Mouse (Mus musculus): ENCODE results near the gene Kmt2e. TPM values are rescaled to one million over a fixed set of nuclear protein-coding genes. Genes with fewer than 3 reads are reported as not detected.

The Kmt2e gene
- polyA plus RNA-seq, 1 experiment from 2014 or later: 56.3 TPM

- POLR2A ChIA-PET: interaction anchor here (0.6 kb wide), 1 partner anchor 17 kb away, joined by 6 read pairs; no protein-coding TSS in a partner anchor
- no peaks in the 10 kb centered on the region for H3K27me3 ChIP-seq
- ATAC-seq: no peak
- in situ Hi-C loops (cut with MboI; ENCODE audit: low pct_unique_long_range_greater_than_20kb): no loop called here
- DNase-seq (ENCODE audit: low read depth, low spot score): no peak
- CTCF ChIA-PET: interaction anchor here (1.2 to 3.3 kb wide), 7 partner anchors 8 to 166 kb away, joined by 3 to 13 read pairs (median 5); no protein-coding TSS in a partner anchor
- no peak for TF ChIP-seq CTCF (IDR thresholded peaks at IDR 0.05)
These were observed 71.3 kb downstream of the Kmt2e start for GRCm38 (mm10) chr5:23505578-23505977.

- ATAC-seq (no peak), DNase-seq (ENCODE audit: low read depth, low spot score) (no peak)
- TF ChIP-seq CTCF (IDR thresholded peaks at IDR 0.05): no peak
- in situ Hi-C loops (cut with MboI; ENCODE audit: low pct_unique_long_range_greater_than_20kb): no loop called here
- POLR2A ChIA-PET: interaction anchor here (1.3 kb wide), 1 partner anchor 14 kb away, joined by 4 read pairs; no protein-coding TSS in a partner anchor
- CTCF ChIA-PET: interaction anchor here (0.8 to 3.3 kb wide), 7 partner anchors 9 to 96 kb away, joined by 3 to 13 read pairs (median 3); no protein-coding TSS in a partner anchor
- no peaks in the 10 kb centered on the region for H3K27me3 ChIP-seq
These were observed 73.0 kb downstream of the Kmt2e start for GRCm38 (mm10) chr5:23507210-23507609.

- H3K27me3 ChIP-seq: no peaks in the 10 kb centered on the region
- in situ Hi-C loops (cut with MboI; ENCODE audit: low pct_unique_long_range_greater_than_20kb): no loop called here
- no peak for TF ChIP-seq CTCF (IDR thresholded peaks at IDR 0.05)
- POLR2A ChIA-PET: no interaction called here
- ATAC-seq (no peak), DNase-seq (ENCODE audit: low read depth, low spot score) (no peak)
- CTCF ChIA-PET: interaction anchor here (1.0 to 3.3 kb wide), 3 partner anchors 13 to 93 kb away, joined by 3 to 13 read pairs (median 3); no protein-coding TSS in a partner anchor
These were observed 74.4 kb downstream of the Kmt2e start for GRCm38 (mm10) chr5:23508630-23509029.

GRCm38 (mm10) chr5:23511456-23511855, 77.2 kb downstream of the Kmt2e start:
- no peak for ATAC-seq
- POLR2A ChIA-PET: no interaction called here
- no peak for DNase-seq (ENCODE audit: low read depth, low spot score)
- no peaks in the 10 kb centered on the region for H3K27me3 ChIP-seq
- in situ Hi-C loops (cut with MboI; ENCODE audit: low pct_unique_long_range_greater_than_20kb): no loop called here
- CTCF ChIA-PET: no interaction called here
- TF ChIP-seq CTCF (IDR thresholded peaks at IDR 0.05): no peak

- DNase-seq (ENCODE audit: low read depth, low spot score): no peak
- no peak for ATAC-seq
- ChIA-PET POLR2A (interaction anchor here (0.6 kb wide), 1 partner anchor 98 kb away, joined by 3 read pairs; no protein-coding TSS in a partner anchor), CTCF (no interaction called here)
- no peaks in the 10 kb centered on the region for H3K27me3 ChIP-seq
- in situ Hi-C loops (cut with MboI; ENCODE audit: low pct_unique_long_range_greater_than_20kb): no loop called here
- no peak for TF ChIP-seq CTCF (IDR thresholded peaks at IDR 0.05)
These were observed 78.3 kb downstream of the Kmt2e start for GRCm38 (mm10) chr5:23512556-23512955.

GRCm38 (mm10) chr5:23513468-23513867, 79.2 kb downstream of the Kmt2e start:
- in situ Hi-C loops (cut with MboI; ENCODE audit: low pct_unique_long_range_greater_than_20kb): no loop called here
- CTCF ChIA-PET: interaction anchor here (0.9 to 1.5 kb wide), 2 partner anchors 8 to 95 kb away, joined by 3 read pairs; no protein-coding TSS in a partner anchor

GRCm38 (mm10) chr5:23515038-23515437, 80.8 kb downstream of the Kmt2e start:
- in situ Hi-C loops (cut with MboI; ENCODE audit: low pct_unique_long_range_greater_than_20kb): no loop called here
- no peak for TF ChIP-seq CTCF (IDR thresholded peaks at IDR 0.05)
- ChIA-PET CTCF (no interaction called here), POLR2A (no interaction called here)
- no peak for ATAC-seq
- DNase-seq (ENCODE audit: low read depth, low spot score): no peak
- H3K27me3 ChIP-seq: no peaks in the 10 kb centered on the region

More at GRCm38 (mm10) chr5:23513468-23513867, 79.2 kb downstream of the Kmt2e start:
- POLR2A ChIA-PET: interaction anchor here (1.0 kb wide), 1 partner anchor 12 kb away, joined by 3 read pairs; no protein-coding TSS in a partner anchor
- no peak for ATAC-seq
- no peak for TF ChIP-seq CTCF (IDR thresholded peaks at IDR 0.05)
- no peak for DNase-seq (ENCODE audit: low read depth, low spot score)
- H3K27me3 ChIP-seq: no peaks in the 10 kb centered on the region

GRCm38 (mm10) chr5:23516962-23517361, 82.7 kb downstream of the Kmt2e start:
- in situ Hi-C loops (cut with MboI; ENCODE audit: low pct_unique_long_range_greater_than_20kb): no loop called here
- no peaks in the 10 kb centered on the region for H3K27me3 ChIP-seq
- ATAC-seq (no peak), DNase-seq (ENCODE audit: low read depth, low spot score) (no peak)
- POLR2A ChIA-PET: no interaction called here
- CTCF ChIA-PET: no interaction called here
- no peak for TF ChIP-seq CTCF (IDR thresholded peaks at IDR 0.05)

GRCm38 (mm10) chr5:23517839-23518238, 83.6 kb downstream of the Kmt2e start:
- in situ Hi-C loops (cut with MboI; ENCODE audit: low pct_unique_long_range_greater_than_20kb): no loop called here
- DNase-seq (ENCODE audit: low read depth, low spot score) (no peak), ATAC-seq (no peak)
- TF ChIP-seq CTCF (IDR thresholded peaks at IDR 0.05): no peak
- no peaks in the 10 kb centered on the region for H3K27me3 ChIP-seq
- ChIA-PET CTCF (no interaction called here), POLR2A (no interaction called here)

GRCm38 (mm10) chr5:23518673-23519072, 84.4 kb downstream of the Kmt2e start:
- DNase-seq (ENCODE audit: low read depth, low spot score): peak; percentile 46
- no peaks in the 10 kb centered on the region for H3K27me3 ChIP-seq
- peak; percentile 51 for ATAC-seq
- ChIA-PET CTCF (interaction anchor here (3.1 kb wide), 1 partner anchor 14 kb away, joined by 13 read pairs; no protein-coding TSS in a partner anchor), POLR2A (no interaction called here)
- no peak for TF ChIP-seq CTCF (IDR thresholded peaks at IDR 0.05)
- in situ Hi-C loops (cut with MboI; ENCODE audit: low pct_unique_long_range_greater_than_20kb): no loop called here

GRCm38 (mm10) chr5:23519679-23520078, 85.4 kb downstream of the Kmt2e start:
- no peaks in the 10 kb centered on the region for H3K27me3 ChIP-seq
- DNase-seq (ENCODE audit: low read depth, low spot score) (no peak), ATAC-seq (no peak)
- in situ Hi-C loops (cut with MboI; ENCODE audit: low pct_unique_long_range_greater_than_20kb): no loop called here
- CTCF ChIA-PET: interaction anchor here (1.5 to 3.1 kb wide), 2 partner anchors 13 to 15 kb away, joined by 3 to 13 read pairs; no protein-coding TSS in a partner anchor
- POLR2A ChIA-PET: no interaction called here
- TF ChIP-seq CTCF (IDR thresholded peaks at IDR 0.05): no peak
